Mouse (Mus musculus) ES-E14 (cell line): ENCODE measurements around the gene Lcn11.
"Not testable (repeated sequence)": the region's sequence is repeated elsewhere in the genome, so short reads cannot be mapped to it uniquely, and the experiment has no call there.

Experiments
- HCFC1 ChIP-seq: IDR thresholded peaks from 2 replicates; pipeline ENCODE4 v1.6.1; 2012; ENCODE audit warnings: low read length, inconsistent platforms, borderline replicate concordance; ENCODE audit not compliant: insufficient read depth
- MAFK ChIP-seq: IDR thresholded peaks from 2 replicates; pipeline ENCODE4 v1.6.1; 2014; ENCODE audit warnings: mild to moderate bottlenecking, low read depth, low read length, inconsistent platforms; ENCODE audit not compliant: insufficient read depth
- ZNF384 ChIP-seq: IDR thresholded peaks from 2 replicates; pipeline ENCODE4 v1.6.1; 2012; ENCODE audit warnings: low read depth, low read length, inconsistent platforms

DNA sequence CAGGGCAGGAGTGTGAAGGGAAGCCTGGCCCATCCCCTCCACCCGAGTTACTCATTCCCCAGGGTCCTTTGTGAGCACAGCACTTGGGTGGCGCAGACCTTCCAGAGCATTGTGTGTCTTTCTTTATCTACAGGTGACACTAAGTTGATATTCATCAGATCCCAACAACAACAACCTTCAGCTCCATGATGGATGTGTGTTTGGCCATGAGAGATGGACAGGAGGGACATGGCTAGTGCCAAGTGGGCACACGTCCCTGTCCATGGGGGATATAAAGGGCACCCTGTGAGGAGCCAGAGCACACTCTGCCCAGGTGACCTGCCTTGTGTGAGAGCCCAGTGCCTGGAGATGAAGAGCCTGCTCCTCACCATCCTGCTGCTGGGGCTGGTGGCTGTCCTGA, 40.1 kb upstream of the Lcn11 start, which contains the start of gene Obp2b:
- not testable (repeated sequence) for TF ChIP-seq ZNF384, HCFC1, MAFK
